Mouse (Mus musculus) embryonic facial prominence, embryonic 13.5 days (tissue): ENCODE results near the gene Ngdn. TPM values are rescaled to one million over a fixed set of nuclear protein-coding genes. Genes with fewer than 3 reads are reported as not detected.

Source experiments
- ATAC-seq: fragments of 200-750 bp; cut with Nextera tagmentation; 2 replicates; pipeline ENCODE4 v1.8.0; 2017; ENCODE audit warnings: low read depth; ENCODE audit not compliant: insufficient number of reproducible peaks, insufficient read depth, low FRiP score, low TSS enrichment
- H3K27ac ChIP-seq: fragments of 300-500 bp; sonication (generic); 2 replicates; pipeline ENCODE4 v1.5.1; 2015; ENCODE audit warnings: moderate library complexity, mild to moderate bottlenecking, inconsistent platforms
- H3K27me3 ChIP-seq: fragments of 300-500 bp; sonication (generic); 2 replicates; pipeline ENCODE4 v1.6.1; 2015; ENCODE audit warnings: mild to moderate bottlenecking, inconsistent platforms
- H3K36me3 ChIP-seq: fragments of 300-500 bp; sonication (generic); 2 replicates; pipeline ENCODE4 v1.6.1; 2015; ENCODE audit warnings: mild to moderate bottlenecking, inconsistent platforms
- H3K4me1 ChIP-seq: fragments of 300-500 bp; sonication (generic); 2 replicates; pipeline ENCODE4 v1.6.1; 2015; ENCODE audit warnings: inconsistent platforms
- H3K4me2 ChIP-seq: fragments of 300-500 bp; sonication (generic); 2 replicates; pipeline ENCODE4 v1.6.1; 2015; ENCODE audit warnings: moderate library complexity, mild to moderate bottlenecking, inconsistent platforms
- H3K4me3 ChIP-seq: fragments of 300-500 bp; sonication (generic); 2 replicates; pipeline ENCODE4 v1.5.1; 2015; ENCODE audit warnings: mild to moderate bottlenecking, inconsistent platforms
- H3K9ac ChIP-seq: fragments of 300-500 bp; sonication (generic); 2 replicates; pipeline ENCODE4 v1.6.1; 2015; ENCODE audit warnings: mild to moderate bottlenecking, inconsistent platforms
- H3K9me3 ChIP-seq: fragments of 300-500 bp; sonication (generic); 2 replicates; pipeline ENCODE4 v1.6.1; 2016; ENCODE audit warnings: inconsistent platforms
- WGBS: fragments of 180-500 bp; shearing (Covaris S2); methylation state at CpG from one replicate; pipeline ENCODE4 v1.1.7; 2015; ENCODE audit warnings: mixed read lengths; 5-methylcytosine and 5-hydroxymethylcytosine counted together
- microRNA counts: library from miRNA; unstranded; fragments of <30 nt; microRNA quantifications from one replicate; lab custom pipeline; 2016
- microRNA-seq: library from miRNA; unstranded; fragments of <30 nt; microRNA quantifications from one replicate; pipeline ENCODE4, GENCODE M21; 2016
- polyA plus RNA-seq: library from polyadenylated mRNA; unstranded; fragments of >200 nt; fragmentation: Nextera tagmentation; extraction: Ambion mirVana; gene quantifications from 2 replicates; pipeline ENCODE4 v1.2.1, GENCODE M21; 2015

Gene Ngdn
- polyA plus RNA-seq, 1 experiment from 2014 or later: 82.4 TPM

DNA sequence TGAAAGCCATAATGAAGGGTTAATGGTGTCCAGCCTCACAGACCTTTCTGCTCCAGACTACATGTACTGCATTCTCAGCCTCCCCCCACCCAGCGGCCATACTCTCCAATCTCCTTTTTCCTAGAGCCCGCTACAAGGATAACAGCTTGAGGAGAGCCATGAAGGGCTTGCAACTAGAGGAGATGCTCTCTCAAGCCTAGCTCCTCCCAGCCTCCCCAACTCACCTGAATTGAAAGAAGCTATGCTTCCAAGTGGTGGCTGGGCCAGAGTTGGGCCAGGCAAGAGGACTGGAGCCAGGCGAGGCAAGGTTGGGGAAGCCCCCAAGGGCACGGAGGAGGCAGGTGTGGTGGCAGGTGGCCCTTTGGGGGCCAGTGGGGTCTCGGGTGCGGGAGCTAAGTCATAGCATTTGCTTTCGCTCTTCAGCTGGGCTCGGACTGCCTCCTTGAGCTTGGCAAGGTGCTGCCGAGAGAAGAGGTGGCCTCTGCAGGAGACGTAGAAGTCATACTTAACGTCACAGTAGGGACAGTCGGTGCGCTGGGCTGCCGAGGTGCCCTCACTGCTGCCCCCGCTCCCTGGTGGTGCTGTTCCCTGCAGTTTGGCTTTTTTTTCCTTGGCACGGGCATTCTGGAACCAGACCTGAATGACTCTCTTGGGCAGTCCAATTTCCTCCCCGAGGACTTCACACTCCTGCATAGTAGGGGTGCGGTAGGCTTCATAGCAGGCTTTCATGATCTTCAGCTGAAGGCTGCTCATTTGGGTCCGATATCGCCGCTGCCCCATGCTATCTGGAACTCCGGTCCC, 48.5 kb downstream of the Ngdn start:
- Histone ChIP-seq H3K4me3 (no peak overlapping the region), H3K4me2 (no peak overlapping the region), H3K9ac (no peak overlapping the region), H3K4me1 (peaks cover 32% of the 10 kb centered on the region), H3K9me3 (no peaks in the 10 kb centered on the region), H3K36me3 (peaks cover 42% of the 10 kb centered on the region), H3K27me3 (no peaks in the 10 kb centered on the region; the same call in 1 of the 2 replicates), H3K27ac (no peak overlapping the region)
- WGBS: 88% methylated on average over 22 of the region's 22 CpGs
- no peak for ATAC-seq

- peaks cover 30% of the 10 kb centered on the region for H3K4me1 ChIP-seq
- no peak overlapping the region for H3K27ac ChIP-seq
- H3K36me3 ChIP-seq: peaks cover 42% of the 10 kb centered on the region
- no peak overlapping the region for H3K9ac ChIP-seq
- no peak for ATAC-seq
- 81% methylated on average over 35 of the region's 35 CpGs for WGBS
- H3K9me3 ChIP-seq: no peaks in the 10 kb centered on the region
- no peak overlapping the region for H3K4me3 ChIP-seq
- H3K27me3 ChIP-seq: no peaks in the 10 kb centered on the region; the same call in 1 of the 2 replicates
- no peak overlapping the region for H3K4me2 ChIP-seq
Observed at GRCm38 (mm10) chr14:55064481-55065370, 49.5 kb downstream of the Ngdn start.

GRCm38 (mm10) chr14:55065391-55065790, 50.1 kb downstream of the Ngdn start:
- H3K27me3 ChIP-seq: no peaks in the 10 kb centered on the region; the same call in 1 of the 2 replicates
- no peaks in the 10 kb centered on the region for H3K9me3 ChIP-seq
- H3K4me3 ChIP-seq: no peak overlapping the region
- H3K9ac ChIP-seq: no peak overlapping the region
- ATAC-seq: no peak
- WGBS: 90% methylated on average over 13 of the region's 13 CpGs
- H3K36me3 ChIP-seq: peaks cover 45% of the 10 kb centered on the region
- H3K4me2 ChIP-seq: no peak overlapping the region
- H3K27ac ChIP-seq: no peak overlapping the region
- H3K4me1 ChIP-seq: peaks cover 25% of the 10 kb centered on the region

DNA sequence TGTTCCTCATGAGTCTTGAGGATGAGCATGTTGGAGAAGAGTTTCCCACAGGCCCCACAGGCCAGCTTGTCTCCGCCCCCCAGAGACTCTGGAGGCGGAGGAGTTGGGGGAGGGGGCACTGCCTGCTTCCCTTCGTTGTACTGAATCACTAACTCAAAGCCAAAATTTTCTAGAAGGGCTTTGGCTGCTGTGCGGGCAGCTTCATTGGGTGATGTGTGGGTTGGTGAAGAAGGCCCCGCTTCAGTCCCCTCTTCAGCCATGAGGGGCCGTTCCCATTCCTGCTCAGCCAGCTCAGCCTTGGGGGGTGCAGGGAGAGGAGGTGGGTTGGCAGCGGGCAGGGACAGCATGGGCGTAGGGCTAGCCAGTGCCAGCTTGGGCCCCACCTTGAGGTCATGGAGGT, 50.8 kb downstream of the Ngdn start:
- WGBS: 94% methylated on average over 8 of the region's 8 CpGs
- no peaks in the 10 kb centered on the region; the same call in 1 of the 2 replicates for H3K27me3 ChIP-seq
- H3K4me1 ChIP-seq: peaks cover 19% of the 10 kb centered on the region
- no peak overlapping the region for H3K9ac ChIP-seq
- no peaks in the 10 kb centered on the region for H3K9me3 ChIP-seq
- peaks cover 45% of the 10 kb centered on the region for H3K36me3 ChIP-seq
- H3K4me3 ChIP-seq: no peak overlapping the region
- H3K27ac ChIP-seq: no peak overlapping the region
- H3K4me2 ChIP-seq: no peak overlapping the region
- no peak for ATAC-seq

DNA sequence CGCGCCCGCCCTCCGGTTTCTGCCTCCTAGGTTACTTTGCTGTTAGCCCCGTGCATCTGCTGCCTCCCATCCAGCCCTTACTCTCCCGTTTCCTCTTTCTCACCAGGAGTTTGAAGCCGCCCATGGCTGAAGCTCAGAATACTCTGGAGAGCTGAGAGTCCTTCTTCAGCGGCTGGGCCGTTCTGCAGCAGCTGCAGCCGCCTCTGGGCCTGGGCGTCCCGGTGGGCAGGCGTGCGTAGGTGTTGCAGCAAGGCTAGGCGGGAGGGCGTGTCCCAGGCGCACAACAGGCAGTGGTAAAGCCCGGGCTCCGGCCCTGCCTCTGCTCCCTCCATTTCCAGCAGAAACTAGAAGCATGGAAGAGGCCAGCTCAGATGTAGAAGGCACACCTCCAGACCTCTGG, 56.5 kb downstream of the Ngdn start:
- H3K27me3 ChIP-seq: no peaks in the 10 kb centered on the region
- H3K9ac ChIP-seq: peak overlapping the region; percentile 59
- peak overlapping the region; percentile 22 for H3K4me3 ChIP-seq
- no peaks in the 10 kb centered on the region for H3K9me3 ChIP-seq
- 28% methylated on average over 19 of the region's 19 CpGs for WGBS
- peak overlapping the region; percentile 44 for H3K4me2 ChIP-seq
- H3K4me1 ChIP-seq: peaks cover 8% of the 10 kb centered on the region
- peaks cover 39% of the 10 kb centered on the region for H3K36me3 ChIP-seq
- peak overlapping the region; percentile 71 for H3K27ac ChIP-seq
- ATAC-seq: no peak

MicroRNAs within 50 kb of the gene (microRNA counts, 519-probe panel; counts per million panel counts)
- microRNA mmu-miR-208b (lab: Ali Mortazavi, UCI): 236 counts per million, percentile 44 among the panel's probes with 10 or more counts

Small RNA genes within 50 kb of the gene (microRNA-seq; reads per million reads assigned to microRNA genes)
- 64.7 reads per million, percentile 47 among the genes with 10 or more reads in this experiment for gene Mir208b

Other genes starting within 250 kb of the Ngdn start
- gene Slc7a8, start 233.5 kb upstream of the Ngdn start, polyA plus RNA-seq: 2.3 and 2.9 TPM in 2 replicates
- gene Rnf212b, start 201.3 kb upstream of the Ngdn start, polyA plus RNA-seq: not detected in 2 replicates
- 9.4 and 12.3 TPM in 2 replicates for gene Homez, start 144.5 kb upstream of the Ngdn start, polyA plus RNA-seq
- gene Ppp1r3e, start 137.9 kb upstream of the Ngdn start, polyA plus RNA-seq: 0.92 and 1.1 TPM in 2 replicates
- 3.8 and 4.6 TPM in 2 replicates for gene Bcl2l2, start 132.1 kb upstream of the Ngdn start, polyA plus RNA-seq
- gene Gm20521, start 132.0 kb upstream of the Ngdn start, polyA plus RNA-seq: 0.23 and 0.79 TPM in 2 replicates
- 140 and 163 TPM in 2 replicates for gene Pabpn1, start 123.0 kb upstream of the Ngdn start, polyA plus RNA-seq
- 74.3 and 84.7 TPM in 2 replicates for gene Slc22a17, start 102.3 kb upstream of the Ngdn start, polyA plus RNA-seq
- gene Efs, start 89.3 kb upstream of the Ngdn start, polyA plus RNA-seq: 50.3 and 50.9 TPM in 2 replicates
- 0.25 TPM in 1 of 2 replicates, not detected in the other for gene Il25, start 82.8 kb upstream of the Ngdn start, polyA plus RNA-seq
- 8.3 and 14.1 TPM in 2 replicates for gene Cmtm5, start 79.2 kb upstream of the Ngdn start, polyA plus RNA-seq
- gene Myh6, start 48.5 kb upstream of the Ngdn start, polyA plus RNA-seq: 0.74 and 4.9 TPM in 2 replicates
- gene Gm17428, start 38.5 kb upstream of the Ngdn start, polyA plus RNA-seq: not detected in 2 replicates
- gene Myh7, start 20.8 kb upstream of the Ngdn start, polyA plus RNA-seq: 3.3 and 10.8 TPM in 2 replicates
- 5.5 and 5.8 TPM in 2 replicates for gene Zfhx2, start 76.9 kb downstream of the Ngdn start, polyA plus RNA-seq
- 21.9 and 23.9 TPM in 2 replicates for gene Thtpa, start 79.3 kb downstream of the Ngdn start, polyA plus RNA-seq
- gene Ap1g2, start 91.1 kb downstream of the Ngdn start, polyA plus RNA-seq: 21.0 and 23.4 TPM in 2 replicates
- gene Jph4, start 101.5 kb downstream of the Ngdn start, polyA plus RNA-seq: 2.7 and 2.9 TPM in 2 replicates
- gene Dhrs2, start 206.6 kb downstream of the Ngdn start, polyA plus RNA-seq: 0.54 and 0.73 TPM in 2 replicates